Mouse (Mus musculus) skeletal muscle tissue, adult 2 months (tissue): ENCODE measurements around the gene BC025920.
"Not testable (repeated sequence)": the region's sequence is repeated elsewhere in the genome, so short reads cannot be mapped to it uniquely, and the experiment has no call there.

Source experiments
- DNase-seq: peaks from one replicate; pipeline ENCODE4 v3.0.0-alpha.2; 2012; ENCODE audit warnings: low read depth, low spot score

Gene BC025920

GRCm38 (mm10) chr10:81604019-81604967 is 1.8 kb upstream of the BC025920 start:
- DNase-seq: no peak

DNA sequence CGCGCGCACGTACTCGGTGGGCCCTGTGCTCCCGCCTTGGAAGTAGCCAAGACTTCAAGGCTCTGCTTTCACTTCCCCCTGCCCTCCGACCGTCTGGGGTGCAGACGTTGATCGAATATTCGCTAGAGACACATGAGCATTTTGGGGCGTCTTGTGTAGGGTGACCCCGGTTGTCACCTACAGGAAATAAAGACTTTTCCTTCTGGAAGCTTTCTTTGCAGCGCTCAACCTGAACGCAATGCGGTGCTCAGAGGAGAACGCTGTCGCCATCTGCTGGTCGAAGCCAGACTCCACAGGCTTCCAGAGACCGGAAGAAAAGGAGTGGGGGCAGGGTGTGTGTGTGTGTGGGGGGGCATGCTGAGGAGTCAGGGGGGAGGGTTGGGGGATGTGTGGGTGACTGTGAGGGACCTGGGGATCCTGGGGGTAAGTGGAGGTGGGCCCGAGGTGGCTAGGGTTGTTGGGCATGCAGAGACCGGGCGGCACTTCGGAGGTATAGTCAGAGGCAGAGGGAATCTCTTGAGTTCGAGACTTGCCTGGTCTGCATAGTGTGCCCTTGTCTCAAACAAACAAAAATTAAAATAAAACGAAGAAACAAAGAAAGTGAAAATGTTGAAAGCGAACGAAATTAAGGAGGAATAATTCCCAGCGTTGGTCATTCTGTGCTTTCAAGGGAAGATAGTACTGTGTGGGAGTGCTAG is 953 bp upstream of the BC025920 start:
- DNase-seq: peak; percentile 88

GRCm38 (mm10) chr10:81605666-81605973 is 450 bp upstream of the BC025920 start:
- no peak for DNase-seq

GRCm38 (mm10) chr10:81608308-81608707 is 2.2 kb downstream of the BC025920 start:
- no peak for DNase-seq

DNA sequence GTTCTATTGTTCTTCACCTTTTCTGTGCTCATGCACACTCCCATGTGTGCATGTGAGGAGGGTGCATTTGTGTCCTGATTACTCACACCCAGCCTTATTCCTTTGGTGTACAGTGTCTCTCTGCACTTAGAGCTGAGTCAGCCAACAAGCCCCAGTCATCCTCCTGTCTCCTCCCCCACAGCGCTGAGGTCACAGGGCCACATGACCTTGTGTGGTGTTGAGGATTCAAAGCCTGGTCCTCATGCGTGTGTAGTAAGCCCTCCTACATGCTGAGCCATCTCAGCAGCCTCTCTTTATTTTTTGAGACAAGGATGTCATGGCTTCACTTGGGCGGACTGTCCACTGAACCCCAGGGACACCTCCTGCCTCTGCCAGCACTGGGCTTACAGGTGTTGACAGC is 6.7 kb downstream of the BC025920 start:
- no peak for DNase-seq

DNA sequence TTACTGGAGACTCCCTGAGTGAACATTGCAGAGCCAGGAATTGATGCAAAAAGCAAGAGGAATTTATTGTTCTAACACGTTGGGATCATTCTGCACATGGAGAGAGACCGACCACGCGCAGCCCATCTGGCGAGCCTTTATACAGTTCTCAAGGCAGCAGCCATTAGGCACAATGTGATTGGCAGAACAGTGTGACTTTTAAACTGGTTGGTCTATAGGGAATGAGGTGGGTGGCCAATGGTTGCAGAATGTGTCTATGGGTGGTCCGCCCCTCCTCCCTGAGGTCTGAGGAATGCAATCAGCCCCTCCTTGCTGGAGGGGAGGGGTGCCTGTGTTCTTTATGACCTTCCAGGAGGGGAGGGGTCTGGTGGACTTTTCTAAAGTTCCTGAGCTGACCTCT is 9.4 kb downstream of the BC025920 start:
- no peak for DNase-seq

GRCm38 (mm10) chr10:81619976-81620375 is 13.9 kb downstream of the BC025920 start:
- DNase-seq: no peak

DNA sequence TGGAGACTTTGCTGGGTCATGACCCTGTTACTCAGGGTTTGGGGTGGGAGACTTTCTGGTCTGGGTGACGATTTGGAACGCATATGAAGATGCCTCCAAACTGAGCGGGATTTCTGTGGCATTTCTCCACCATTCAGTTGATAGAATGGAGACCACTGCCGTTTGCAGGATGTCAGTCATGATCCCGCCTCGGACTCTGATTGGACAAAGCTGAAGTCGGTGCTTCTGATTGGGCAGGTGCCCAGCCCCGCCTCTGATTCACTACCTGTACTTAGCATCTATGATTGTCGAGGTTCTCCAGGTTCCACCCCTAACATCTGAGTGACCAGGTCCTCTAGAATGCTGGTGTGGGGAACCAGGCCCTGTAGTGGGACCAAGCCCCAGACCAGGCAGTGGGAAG is 14.7 kb downstream of the BC025920 start:
- DNase-seq: no peak

- no peak for DNase-seq
Observed at GRCm38 (mm10) chr10:81623441-81623840, 17.4 kb downstream of the BC025920 start.

GRCm38 (mm10) chr10:81626101-81626993 is 20.3 kb downstream of the BC025920 start:
- no peak for DNase-seq

DNA sequence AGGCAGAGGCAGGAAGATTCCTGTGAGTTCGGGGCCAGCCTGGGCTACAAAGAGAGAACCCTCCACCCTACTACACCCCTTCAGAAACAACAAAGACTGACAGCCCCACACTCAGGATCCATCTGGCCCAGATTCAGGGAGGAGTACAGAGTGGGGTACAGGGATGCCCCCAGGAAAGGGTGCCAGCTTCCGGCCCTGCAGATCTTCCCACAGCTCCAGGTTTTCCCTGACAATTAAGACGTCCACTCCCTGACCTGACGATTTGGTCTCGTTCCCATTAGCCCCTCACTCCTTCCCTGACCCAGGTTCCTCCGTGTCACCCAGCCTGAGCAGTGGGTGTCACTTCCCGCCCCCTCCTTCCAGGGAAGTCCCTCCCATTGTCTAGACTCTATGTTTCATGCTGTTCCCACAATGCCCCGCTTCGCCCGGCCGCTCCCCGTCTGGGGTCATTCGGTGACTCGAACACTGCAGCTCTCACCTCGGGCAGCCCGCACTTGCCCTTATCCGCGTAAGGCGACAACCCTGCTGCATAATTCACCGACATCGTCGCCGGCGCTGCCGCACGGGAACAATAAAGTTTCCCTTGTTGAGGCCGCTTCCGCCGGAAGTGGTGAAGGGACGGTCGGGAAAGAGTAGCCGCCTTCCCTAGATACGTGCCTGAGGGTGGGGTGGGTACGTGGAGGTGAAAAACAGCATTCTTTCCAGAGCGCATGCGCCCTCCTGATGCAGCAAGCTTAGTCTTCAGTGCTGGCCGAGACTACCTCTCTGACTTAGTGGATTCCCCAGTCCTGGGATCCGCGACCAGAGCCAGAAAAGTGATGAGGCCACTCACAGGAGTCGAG is 21.1 kb downstream of the BC025920 start, which contains the start of gene Sirt6:
TSS of gene Sirt6 (minus strand) at position 804 of the 842 bp plus-strand sequence.
- peak; percentile 97 for DNase-seq

DNA sequence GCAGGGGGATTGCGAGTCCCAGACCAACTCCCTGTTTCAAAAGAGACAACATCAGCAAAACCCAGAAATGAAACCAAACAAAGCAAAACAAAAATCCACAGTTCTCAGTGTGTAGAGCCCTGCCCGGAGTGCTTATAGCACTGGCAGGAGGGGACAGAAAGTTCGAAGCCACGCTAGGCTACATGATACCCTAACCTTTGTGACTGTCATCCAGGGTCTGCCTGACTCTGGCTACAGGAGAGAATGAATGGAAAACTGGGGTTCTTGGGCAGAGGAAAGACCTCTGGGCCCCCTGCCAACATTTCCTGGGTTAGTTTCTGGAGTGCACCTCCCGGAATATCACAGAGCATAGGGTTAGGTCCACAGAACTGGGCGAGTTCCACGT is 21.8 kb downstream of the BC025920 start:
- DNase-seq: no peak

- no peak for DNase-seq
Observed at GRCm38 (mm10) chr10:81628390-81628789, 22.3 kb downstream of the BC025920 start, which contains the start of gene Ankrd24. Ankrd24 (plus strand) TSS chr10:81628540.

DNA sequence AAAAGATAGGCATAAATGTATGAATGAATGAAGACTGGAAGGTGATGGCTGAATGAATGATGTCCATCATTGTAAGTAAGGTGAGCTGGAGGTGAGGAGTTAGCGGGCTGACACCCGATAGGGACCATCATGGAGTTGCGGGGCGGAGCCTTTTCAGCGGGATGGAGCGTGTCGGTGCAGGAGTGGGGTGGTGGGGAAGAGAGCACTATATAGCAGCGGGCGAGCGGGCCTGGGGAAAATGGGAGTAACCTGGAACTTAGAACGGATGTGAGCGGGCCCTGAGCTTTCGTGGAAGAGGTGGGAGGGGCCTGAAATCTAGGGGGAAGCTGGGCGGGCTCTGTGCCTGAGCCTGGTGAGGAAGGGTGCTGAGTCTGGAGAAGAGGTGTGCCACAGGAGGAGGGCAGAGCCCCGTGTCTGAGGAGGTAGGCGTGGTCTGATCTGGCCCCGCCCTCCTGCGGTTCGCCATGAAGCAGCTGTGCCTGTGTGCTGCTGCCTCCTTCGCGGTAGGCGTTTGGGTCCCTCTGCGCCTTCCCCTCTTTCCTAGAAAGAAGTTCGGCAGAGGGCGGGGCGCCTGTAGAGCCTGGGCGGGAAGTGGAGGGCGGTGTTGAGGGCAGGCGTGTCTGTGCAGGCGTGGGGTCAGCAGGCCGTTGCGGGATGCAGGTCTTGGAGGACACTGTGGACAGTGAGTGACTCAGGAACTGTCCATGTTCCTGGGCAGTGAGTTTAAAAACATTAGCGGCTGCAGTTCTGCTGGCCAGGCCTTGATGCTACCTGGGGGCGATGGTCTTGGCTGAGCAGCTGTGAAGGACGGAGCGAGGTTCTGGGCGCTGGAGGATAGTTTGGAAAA is 27.4 kb downstream of the BC025920 start:
- DNase-seq: peak; percentile 63

DNA sequence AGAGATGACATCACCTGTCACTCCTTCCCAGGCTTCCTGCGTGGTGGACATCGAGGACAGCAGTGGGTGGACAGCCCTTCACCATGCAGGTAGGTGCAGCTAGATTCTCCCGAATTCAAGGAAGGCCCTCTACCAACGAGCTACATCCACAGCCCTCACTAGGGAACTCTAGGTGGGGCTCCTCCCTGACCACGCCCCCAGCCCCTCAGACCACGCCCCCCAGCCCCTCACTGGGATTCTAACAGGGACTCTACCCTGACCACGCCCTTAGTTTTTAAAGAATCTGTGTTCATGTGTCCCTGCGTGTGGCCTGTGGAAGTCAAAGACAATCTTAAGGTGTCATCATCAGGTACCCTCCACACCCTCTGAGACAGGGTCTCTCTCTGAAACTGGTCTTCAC is 30.3 kb downstream of the BC025920 start:
- DNase-seq: no peak

- DNase-seq: no peak
Observed at GRCm38 (mm10) chr10:81638101-81638500, 32.0 kb downstream of the BC025920 start.

GRCm38 (mm10) chr10:81640825-81641224 is 34.8 kb downstream of the BC025920 start:
- not testable (repeated sequence) for DNase-seq

- no peak for DNase-seq
Observed at GRCm38 (mm10) chr10:81641566-81641965, 35.5 kb downstream of the BC025920 start.

DNA sequence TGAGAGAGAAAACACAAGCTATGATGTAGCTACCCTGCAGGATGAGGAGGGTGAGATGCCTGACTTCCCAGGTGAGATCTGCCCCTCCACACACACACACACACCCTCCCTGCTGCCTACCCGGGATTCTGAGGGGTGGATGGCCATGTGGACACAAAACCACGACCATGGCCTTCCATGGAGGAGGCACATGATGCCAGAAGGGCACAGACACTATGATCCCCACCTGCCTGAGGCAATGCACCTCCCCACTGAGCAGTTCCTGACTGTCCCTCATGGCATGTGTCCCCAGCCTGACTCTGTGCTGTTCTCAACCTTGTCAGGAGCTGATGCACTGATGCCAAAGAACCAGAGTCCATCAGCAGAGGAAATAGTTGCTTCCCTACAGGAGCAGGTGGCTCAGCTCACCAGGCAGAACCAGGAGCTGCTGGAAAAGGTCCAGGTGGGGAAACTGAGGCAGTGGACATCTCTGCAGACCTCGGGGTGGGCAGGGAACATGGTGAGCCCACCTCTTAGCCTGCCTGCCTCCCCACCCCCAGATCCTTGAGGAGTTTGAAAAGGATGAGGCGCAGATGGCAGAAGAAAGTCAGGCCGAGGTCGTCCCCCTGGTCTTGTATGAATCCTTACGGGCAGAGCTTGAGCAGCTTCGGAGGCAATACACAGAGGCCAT is 36.0 kb downstream of the BC025920 start:
- DNase-seq: no peak
